Mouse (Mus musculus) kidney, adult 2 months (tissue): ENCODE measurements around the gene Bmper. TPM values are rescaled to one million over a fixed set of nuclear protein-coding genes. Genes with fewer than 3 reads are reported as not detected.

Source experiments
- DNase-seq: peaks from one replicate; pipeline ENCODE4 v3.0.0; 2021
- H3K27ac ChIP-seq: fragments of 200-500 bp; 2 replicates; pipeline ENCODE4 v1.5.1; 2012; ENCODE audit warnings: low read depth, low read length, control low read depth, inconsistent platforms; ENCODE audit not compliant: insufficient read depth
- H3K27me3 ChIP-seq: fragments of 200-500 bp; replicated peaks from 2 replicates; pipeline ENCODE4 v1.6.1; 2012; ENCODE audit warnings: mild to moderate bottlenecking, moderate library complexity, low read length, inconsistent platforms; ENCODE audit not compliant: control insufficient read depth, insufficient read depth
- H3K36me3 ChIP-seq: fragments of 200-500 bp; 2 replicates; pipeline ENCODE4 v1.6.1; 2012; ENCODE audit warnings: mild to moderate bottlenecking, moderate library complexity, low read length, inconsistent platforms; ENCODE audit not compliant: control insufficient read depth, insufficient read depth
- H3K4me1 ChIP-seq: fragments of 200-500 bp; 2 replicates; pipeline ENCODE4 v1.6.1; 2011; ENCODE audit warnings: low read length; ENCODE audit not compliant: control insufficient read depth, insufficient read depth
- H3K4me3 ChIP-seq: fragments of 200-500 bp; 2 replicates; pipeline ENCODE4 v1.5.1; 2011; ENCODE audit warnings: mild to moderate bottlenecking, low read depth, low read length, control low read depth; ENCODE audit not compliant: insufficient read depth
- CTCF ChIP-seq: fragments of 200-500 bp; conservative IDR thresholded peaks from 2 replicates; pipeline ENCODE4 v1.5.1; 2011; ENCODE audit warnings: low read depth, mild to moderate bottlenecking, control low read depth, low read length, moderate library complexity, mixed read lengths; ENCODE audit not compliant: insufficient read depth, insufficient read length
- POLR2A ChIP-seq: fragments of 200-500 bp; IDR thresholded peaks from one replicate; pipeline ENCODE4 v1.6.1; 2011; ENCODE audit warnings: low read depth, low read length, control low read depth
- WGBS: fragments of 180-500 bp; shearing (Covaris S2); methylation state at CpG from one replicate; pipeline ENCODE4 v1.1.7; 2018; 5-methylcytosine and 5-hydroxymethylcytosine counted together
- polyA plus RNA-seq: library from polyadenylated mRNA; depleted of rRNA; stranded (reverse); fragments of >200 nt; gene quantifications from 2 replicates; pipeline ENCODE4 v1.2.3, GENCODE M21; 2012

The Bmper gene
- polyA plus RNA-seq, 1 experiment = 0.27 TPM

DNA sequence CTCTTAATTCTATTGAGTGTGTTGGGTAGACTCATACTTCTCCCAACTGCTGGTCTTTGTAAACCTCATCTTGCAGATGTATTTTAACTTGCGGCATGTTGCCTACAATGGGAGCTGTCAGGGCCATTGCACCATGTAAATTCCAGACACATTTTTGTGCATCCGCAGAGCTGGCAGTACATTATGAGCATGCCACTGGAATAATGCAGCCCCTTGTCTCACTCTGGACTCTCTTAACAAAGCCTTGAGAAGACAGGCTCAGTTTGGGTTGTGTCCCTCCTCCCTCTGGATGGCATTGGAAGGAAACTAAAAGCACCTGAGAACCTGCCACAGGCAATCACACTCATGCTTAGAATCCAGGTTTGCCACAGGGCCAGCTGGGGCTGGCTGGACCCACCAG lies 209.8 kb downstream of the Bmper start:
- WGBS = 93% methylated on average over 2 of the region's 2 CpGs
- Histone ChIP-seq H3K4me1 (peaks cover 2% of the 10 kb centered on the region; the same call in 1 of the 2 replicates), H3K36me3 (no peaks in the 10 kb centered on the region), H3K27ac (no peak overlapping the region), H3K4me3 (no peak overlapping the region), H3K27me3 (no peaks in the 10 kb centered on the region)
- TF ChIP-seq CTCF = no peak
- no peak for TF ChIP-seq POLR2A
- DNase-seq = no peak

DNA sequence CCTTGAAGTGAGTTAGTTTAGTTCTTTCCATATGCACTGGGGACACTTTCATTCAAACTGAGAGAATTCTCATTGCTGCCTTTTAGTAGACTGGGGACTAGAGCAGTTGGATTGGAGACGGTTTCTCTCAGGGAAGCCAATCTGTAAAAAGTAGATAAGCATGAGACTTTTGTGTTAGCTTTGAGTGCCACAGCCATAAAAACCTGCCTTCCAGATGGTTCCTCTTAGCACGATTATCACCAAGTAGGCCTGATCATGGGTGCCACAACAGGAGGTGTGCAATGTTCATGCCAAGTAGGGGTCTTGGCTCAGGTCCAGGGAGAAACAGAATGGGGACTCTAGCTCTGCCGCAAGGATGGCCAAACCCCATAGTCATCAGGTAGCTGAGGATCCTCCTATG lies 210.4 kb downstream of the Bmper start:
- TF ChIP-seq CTCF (no peak), POLR2A (no peak)
- peaks cover 2% of the 10 kb centered on the region; the same call in 1 of the 2 replicates for H3K4me1 ChIP-seq
- H3K27me3 ChIP-seq = no peaks in the 10 kb centered on the region
- WGBS = 91% methylated on average over 3 of the region's 3 CpGs
- no peak overlapping the region for H3K27ac ChIP-seq
- H3K36me3 ChIP-seq = no peaks in the 10 kb centered on the region
- DNase-seq = no peak
- H3K4me3 ChIP-seq = no peak overlapping the region

DNA sequence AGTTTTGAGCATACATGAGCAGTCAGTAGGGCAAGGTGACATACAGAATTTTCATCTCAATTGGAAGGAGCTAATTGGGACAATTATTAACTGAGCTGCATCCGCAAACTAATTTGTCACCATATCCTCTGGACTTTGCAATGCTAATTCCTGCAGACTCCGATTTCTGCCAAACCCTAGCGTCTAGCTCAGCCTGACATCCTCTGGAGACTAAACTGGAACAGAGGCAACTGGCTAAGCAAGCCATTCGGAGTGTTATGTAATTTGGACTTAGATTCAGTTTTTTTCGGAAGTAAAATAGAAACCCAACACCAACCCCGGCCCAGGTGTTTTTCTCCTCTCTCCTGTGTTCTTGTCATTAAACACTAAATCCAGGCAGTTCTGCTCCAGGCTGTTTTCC lies 213.9 kb downstream of the Bmper start:
- WGBS = 19% methylated on average over 6 of the region's 6 CpGs
- TF ChIP-seq POLR2A (no peak), CTCF (no peak)
- peaks cover 2% of the 10 kb centered on the region; the same call in 1 of the 2 replicates for H3K4me1 ChIP-seq

DNA sequence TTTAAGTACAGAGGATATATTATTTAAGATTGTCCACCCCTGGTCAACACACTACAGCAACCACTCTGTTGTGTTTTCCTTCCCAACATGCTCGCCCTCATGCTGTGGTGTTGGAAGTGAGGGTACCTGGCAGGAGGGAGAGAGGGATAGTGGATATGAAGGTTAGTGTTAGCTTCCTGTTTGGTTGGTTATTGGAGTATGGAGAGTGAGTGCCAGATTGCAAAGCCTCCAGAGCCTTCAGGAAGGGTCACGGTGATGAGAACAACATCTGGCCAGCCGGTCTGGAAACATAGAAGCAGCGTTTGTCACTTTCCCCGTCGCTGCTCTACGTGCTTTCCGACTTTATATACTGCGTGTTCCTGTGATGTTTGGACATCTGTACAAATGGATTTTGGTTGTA lies 215.8 kb downstream of the Bmper start:
- H3K4me3 ChIP-seq = no peak overlapping the region
- H3K27me3 ChIP-seq = no peaks in the 10 kb centered on the region
- DNase-seq = no peak
- H3K4me1 ChIP-seq = peaks cover 2% of the 10 kb centered on the region; the same call in 1 of the 2 replicates
- no peaks in the 10 kb centered on the region for H3K36me3 ChIP-seq
- WGBS = 83% methylated on average over 9 of the region's 9 CpGs
- H3K27ac ChIP-seq = no peak overlapping the region
- TF ChIP-seq CTCF = no peak
- TF ChIP-seq POLR2A = no peak

More for the DNA sequence above, 213.9 kb downstream of the Bmper start:
- Histone ChIP-seq H3K27me3 (no peaks in the 10 kb centered on the region), H3K36me3 (no peaks in the 10 kb centered on the region), H3K27ac (no peak overlapping the region), H3K4me3 (no peak overlapping the region)
- DNase-seq = peak; percentile 84

DNA sequence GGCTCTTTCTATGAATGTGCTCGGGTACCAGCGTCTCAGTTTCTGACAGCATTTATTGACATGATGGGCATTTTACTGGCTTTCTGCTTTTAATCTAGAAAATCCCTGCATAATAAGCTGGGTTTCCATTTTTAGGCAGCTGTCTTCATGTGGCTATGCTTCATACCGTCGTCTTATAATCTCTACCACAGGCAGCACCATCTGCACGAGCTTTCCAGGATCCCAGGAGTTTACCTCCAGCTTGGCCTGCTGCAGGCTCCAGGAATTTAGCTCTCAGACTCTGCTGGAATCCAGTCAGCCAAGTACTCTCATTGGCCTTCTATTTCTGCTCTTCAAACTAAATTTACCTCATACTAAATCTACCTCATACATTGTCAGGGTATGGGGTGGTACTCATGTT lies 219.3 kb downstream of the Bmper start:
- DNase-seq = no peak
- Histone ChIP-seq H3K27ac (no peak overlapping the region), H3K27me3 (no peaks in the 10 kb centered on the region), H3K4me3 (no peak overlapping the region), H3K4me1 (no peaks in the 10 kb centered on the region), H3K36me3 (no peaks in the 10 kb centered on the region)
- WGBS = 60% methylated on average over 5 of the region's 5 CpGs
- TF ChIP-seq CTCF (no peak), POLR2A (no peak)

DNA sequence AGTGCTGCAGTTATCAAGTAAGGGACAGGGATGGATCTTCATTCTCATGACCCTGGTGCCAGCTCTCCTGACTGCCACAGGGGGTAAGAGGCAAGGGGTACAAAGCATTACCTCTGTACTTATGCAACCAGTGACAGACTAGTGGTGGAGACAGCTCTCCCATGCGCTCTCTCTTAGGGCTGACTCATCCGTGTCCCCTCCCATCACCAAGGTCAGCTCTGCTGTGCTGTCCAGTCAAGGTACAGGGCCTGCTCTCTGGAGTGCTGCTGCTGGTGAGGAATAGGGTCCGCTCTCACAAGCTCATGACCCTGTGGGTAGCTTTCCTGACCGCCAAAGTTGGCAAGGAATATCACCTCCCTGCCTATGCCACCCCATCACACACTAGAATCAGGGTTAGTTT lies 222.1 kb downstream of the Bmper start:
- Histone ChIP-seq H3K4me3 (no peak overlapping the region), H3K27ac (no peak overlapping the region), H3K36me3 (no peaks in the 10 kb centered on the region), H3K4me1 (no peaks in the 10 kb centered on the region), H3K27me3 (no peaks in the 10 kb centered on the region)
- 89% methylated on average over 4 of the region's 4 CpGs for WGBS
- DNase-seq = no peak
- no peak for TF ChIP-seq POLR2A
- no peak for TF ChIP-seq CTCF

DNA sequence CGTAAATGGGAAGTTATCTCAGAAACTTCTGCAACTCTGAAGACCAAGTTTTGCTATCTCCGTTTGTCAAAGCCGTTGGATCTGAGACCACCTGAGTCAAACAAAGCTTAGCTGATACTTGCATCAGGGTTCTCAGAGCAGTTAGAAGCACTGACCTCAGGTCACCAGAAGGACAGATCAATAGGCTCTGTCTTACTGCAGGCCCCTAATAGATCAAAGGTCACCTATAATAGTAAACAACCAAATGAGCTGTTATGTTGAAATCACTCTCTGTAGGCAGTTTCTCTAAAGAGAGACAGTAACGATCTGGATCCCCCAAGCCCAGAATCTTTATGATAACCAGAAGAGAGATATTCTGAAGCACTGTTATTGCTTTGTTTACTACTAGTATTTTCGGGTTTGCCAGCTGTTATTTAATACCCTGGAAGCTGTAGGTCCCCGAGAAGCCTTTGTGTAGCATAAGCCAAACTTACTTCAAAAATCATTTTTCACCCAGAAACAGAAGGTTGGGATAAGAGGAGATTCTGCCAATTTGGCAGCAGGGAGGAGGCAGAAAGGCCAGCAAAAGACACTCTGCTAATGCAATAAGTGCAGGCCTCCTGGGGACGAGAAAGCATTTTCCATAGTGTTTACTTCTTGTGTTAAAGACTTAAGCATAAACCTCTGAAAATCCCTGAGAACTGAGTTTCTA lies 224.5 kb downstream of the Bmper start:
- TF ChIP-seq POLR2A (no peak), CTCF (no peak)
- no peak overlapping the region for H3K4me3 ChIP-seq
- 74% methylated on average over 7 of the region's 7 CpGs for WGBS
- no peaks in the 10 kb centered on the region for H3K36me3 ChIP-seq
- no peak for DNase-seq
- H3K27ac ChIP-seq = no peak overlapping the region
- H3K4me1 ChIP-seq = no peaks in the 10 kb centered on the region
- H3K27me3 ChIP-seq = no peaks in the 10 kb centered on the region
